24 mouse cellular contexts compared by ENCODE assay signal in genomic region chr14:55727889-55728685, GRCm38 (mm10). TPM values are rescaled to one million over a fixed set of nuclear protein-coding genes. Genes with fewer than 3 reads are reported as not detected.
DNase-seq lines count a peak whose midpoint lies in the region; ATAC-seq lines count a peak whose summit lies in the region.
"Had no signal": no experiment of that assay in that cellular context is flagged by ENCODE, and none has a peak within 500 bp of the region (broad histone marks: within the 10 kb centered on the region; RNA-seq: fewer than 3 reads in every experiment).

No protein-coding gene starts in this region.

- H3K4me1 ChIP-seq in heart, embryonic 10.5 days: no peaks in the 10 kb centered on the region
- peaks cover 5% of the 10 kb centered on the region; the same call in 1 of the 2 replicates for H3K4me1 ChIP-seq in lung, embryonic 16.5 days (replicated peaks; ENCODE audit: control insufficient read depth, insufficient read depth, low read length)
- H3K4me1 ChIP-seq: hindbrain, embryonic 13.5 days; limb, embryonic 10.5 days; midbrain, embryonic 12.5 days; neural tube, embryonic 15.5 days had no signal

- peak; percentile 34 for ATAC-seq in lung, embryonic 16.5 days (ENCODE audit: low read depth)
- ATAC-seq in granulocyte monocyte progenitor cell, adult 5-6 weeks (replicated peaks; ENCODE audit: poor library complexity, severe bottlenecking): peak; percentile 37
- ATAC-seq in neutrophil, adult 5-6 weeks (ENCODE audit: extremely low read depth, insufficient number of reproducible peaks, low FRiP score, poor library complexity, severe bottlenecking): peak; percentile 44; the same call in 1 of the 2 replicates
- ATAC-seq in cerebellum, adult (ENCODE audit: insufficient number of reproducible peaks, low FRiP score, low TSS enrichment): no peak
- ATAC-seq: CD4-positive, CD25-positive, alpha-beta regulatory T cell, adult 4 months; forebrain, embryonic 15.5 days had no signal

- peak; percentile 66 for DNase-seq in heart, embryonic 10.5 days (ENCODE audit: low spot score)
- no peak for DNase-seq in heart, adult 11 months
- no peak for DNase-seq in lung, postnatal 4 days
- no peak for DNase-seq in cerebellum, adult 9-11 months
- DNase-seq: adrenal gland, postnatal 36 days; cerebellum, adult 11-12 months; gastrocnemius, postnatal 10 days; heart, adult 2 months; heart, postnatal 36 days; kidney, adult 8-10 months; kidney, postnatal 14 days; thymus, postnatal 25 days had no signal

- H3K4me3 ChIP-seq in heart, embryonic 10.5 days: no peak overlapping the region
- no peak overlapping the region for H3K4me3 ChIP-seq in lung, embryonic 16.5 days (ENCODE audit: low read length)
- H3K4me3 ChIP-seq: embryonic facial prominence, embryonic 15.5 days; forebrain, embryonic 15.5 days; heart, adult 2 months; hindbrain, embryonic 13.5 days; layer of hippocampus, adult 2 months; limb, embryonic 10.5 days; midbrain, embryonic 12.5 days; neural tube, embryonic 15.5 days had no signal

- H3K4me2 ChIP-seq in lung, embryonic 16.5 days (ENCODE audit: low read depth, low read length): no peak overlapping the region
- H3K4me2 ChIP-seq: embryonic facial prominence, embryonic 15.5 days; forebrain, embryonic 15.5 days; hindbrain, embryonic 13.5 days; midbrain, embryonic 12.5 days; neural tube, embryonic 15.5 days had no signal

- no peaks in the 10 kb centered on the region for H3K9me3 ChIP-seq in heart, embryonic 10.5 days
- H3K9me3 ChIP-seq in lung, embryonic 16.5 days (ENCODE audit: control insufficient read depth, low read length): no peaks in the 10 kb centered on the region
- H3K9me3 ChIP-seq: embryonic facial prominence, embryonic 15.5 days; forebrain, embryonic 15.5 days; hindbrain, embryonic 13.5 days; limb, embryonic 10.5 days; midbrain, embryonic 12.5 days; neural tube, embryonic 15.5 days had no signal

- H3K27me3 ChIP-seq in heart, embryonic 10.5 days (ENCODE audit: insufficient read depth, poor library complexity, severe bottlenecking): 0 out of 2 replicates have a peak, but pooled peaks cover 17% of the 10 kb centered on the region
- no peaks in the 10 kb centered on the region for H3K27me3 ChIP-seq in lung, embryonic 16.5 days (ENCODE audit: control insufficient read depth, insufficient read depth, low read depth, low read length)
- H3K27me3 ChIP-seq: embryonic facial prominence, embryonic 15.5 days; forebrain, embryonic 15.5 days; midbrain, embryonic 12.5 days had no signal

- no peak overlapping the region for H3K9ac ChIP-seq in lung, embryonic 16.5 days (ENCODE audit: low read length)
- H3K9ac ChIP-seq: embryonic facial prominence, embryonic 15.5 days; forebrain, embryonic 15.5 days; hindbrain, embryonic 13.5 days; midbrain, embryonic 12.5 days; neural tube, embryonic 15.5 days had no signal

- WGBS in heart, embryonic 10.5 days: 69% methylated on average over 8 of the region's 8 CpGs
- WGBS in lung, embryonic 16.5 days: 41% methylated on average over 8 of the region's 8 CpGs

- no peak overlapping the region for H3K27ac ChIP-seq in heart, embryonic 10.5 days
- no peak overlapping the region for H3K27ac ChIP-seq in lung, embryonic 16.5 days (ENCODE audit: low read length)
- H3K27ac ChIP-seq: embryonic facial prominence, embryonic 15.5 days; forebrain, embryonic 15.5 days; heart, adult 2 months; hindbrain, embryonic 13.5 days; layer of hippocampus, adult 2 months; limb, embryonic 10.5 days; midbrain, embryonic 12.5 days; neural tube, embryonic 15.5 days had no signal

- no peaks in the 10 kb centered on the region for H3K36me3 ChIP-seq in heart, embryonic 10.5 days
- H3K36me3 ChIP-seq in lung, embryonic 16.5 days (ENCODE audit: control insufficient read depth, insufficient read depth, low read length): no peaks in the 10 kb centered on the region
- H3K36me3 ChIP-seq: embryonic facial prominence, embryonic 15.5 days; forebrain, embryonic 15.5 days; hindbrain, embryonic 13.5 days; limb, embryonic 10.5 days; midbrain, embryonic 12.5 days; neural tube, embryonic 15.5 days had no signal

RNA-seq across cellular contexts. Expression of gene Rabggta, which starts 6.0 kb away (rescaled TPM):
- polyA plus RNA-seq in heart, embryonic 10.5 days (2016; fragmentation: Nextera tagmentation; extraction: Ambion mirVana): 25.1 and 29.4 TPM in 2 replicates
- polyA plus RNA-seq in lung, embryonic 16.5 days (2015; fragmentation: Nextera tagmentation; extraction: Ambion mirVana): 34.2 and 35.0 TPM in 2 replicates
- total RNA-seq in granulocyte monocyte progenitor cell, adult 5-6 weeks (2014; fragmentation: Nextera tagmentation): 17.9 and 20.4 TPM in 2 replicates
- 8.5 and 12.8 TPM in 2 replicates for total RNA-seq in granulocyte monocyte progenitor cell, adult 5-6 weeks (2017)
- total RNA-seq in neutrophil, adult 5-6 weeks (2017): 27.2 and 36.8 TPM in 2 replicates

RNA-seq across cellular contexts. Expression of gene Tgm1, which starts 14.4 kb away (rescaled TPM):
- 0.46 and 1.6 TPM in 2 replicates for polyA plus RNA-seq in heart, embryonic 10.5 days (2016; fragmentation: Nextera tagmentation; extraction: Ambion mirVana)
- 3.2 and 6.0 TPM in 2 replicates for polyA plus RNA-seq in lung, embryonic 16.5 days (2015; fragmentation: Nextera tagmentation; extraction: Ambion mirVana)
- 0.85 and 1.8 TPM in 2 replicates for total RNA-seq in granulocyte monocyte progenitor cell, adult 5-6 weeks (2014; fragmentation: Nextera tagmentation)
- total RNA-seq in granulocyte monocyte progenitor cell, adult 5-6 weeks (2017): 1.4 and 4.3 TPM in 2 replicates
- total RNA-seq in neutrophil, adult 5-6 weeks (2017): 6.9 and 9.5 TPM in 2 replicates
- total RNA-seq: layer of hippocampus, adult 2 months had no signal
- polyA plus RNA-seq: CD4-positive, CD25-positive, alpha-beta regulatory T cell, adult 4 months had no signal

RNA-seq across cellular contexts. Expression of gene Dhrs1, which starts 17.4 kb away (rescaled TPM):
- polyA plus RNA-seq in heart, embryonic 10.5 days (2016; fragmentation: Nextera tagmentation; extraction: Ambion mirVana): 59.7 and 60.5 TPM in 2 replicates
- polyA plus RNA-seq in lung, embryonic 16.5 days (2015; fragmentation: Nextera tagmentation; extraction: Ambion mirVana): 88.5 and 95.0 TPM in 2 replicates
- 54.7 and 67.7 TPM in 2 replicates for total RNA-seq in granulocyte monocyte progenitor cell, adult 5-6 weeks (2014; fragmentation: Nextera tagmentation)
- 18.0 and 30.7 TPM in 2 replicates for total RNA-seq in granulocyte monocyte progenitor cell, adult 5-6 weeks (2017)
- total RNA-seq in neutrophil, adult 5-6 weeks (2017): 20.4 and 28.0 TPM in 2 replicates

RNA-seq across cellular contexts. Expression of gene Nop9, which starts 17.4 kb away (rescaled TPM):
- 33.2 and 49.1 TPM in 2 replicates for polyA plus RNA-seq in heart, embryonic 10.5 days (2016; fragmentation: Nextera tagmentation; extraction: Ambion mirVana)
- 32.6 and 37.8 TPM in 2 replicates for polyA plus RNA-seq in lung, embryonic 16.5 days (2015; fragmentation: Nextera tagmentation; extraction: Ambion mirVana)
- total RNA-seq in granulocyte monocyte progenitor cell, adult 5-6 weeks (2014; fragmentation: Nextera tagmentation): 30.9 and 36.6 TPM in 2 replicates
- 35.7 and 38.6 TPM in 2 replicates for total RNA-seq in granulocyte monocyte progenitor cell, adult 5-6 weeks (2017)
- 12.1 and 15.8 TPM in 2 replicates for total RNA-seq in neutrophil, adult 5-6 weeks (2017)

RNA-seq across cellular contexts. Expression of gene Cideb, which starts 30.2 kb away (rescaled TPM):
- 1.4 and 2.0 TPM in 2 replicates for polyA plus RNA-seq in heart, embryonic 10.5 days (2016; fragmentation: Nextera tagmentation; extraction: Ambion mirVana)
- 1.0 and 1.5 TPM in 2 replicates for polyA plus RNA-seq in lung, embryonic 16.5 days (2015; fragmentation: Nextera tagmentation; extraction: Ambion mirVana)
- total RNA-seq in granulocyte monocyte progenitor cell, adult 5-6 weeks (2014; fragmentation: Nextera tagmentation): not detected in 2 replicates
- not detected in 2 replicates for total RNA-seq in granulocyte monocyte progenitor cell, adult 5-6 weeks (2017)
- 0.49 TPM in 1 of 2 replicates, not detected in the other for total RNA-seq in neutrophil, adult 5-6 weeks (2017)
- total RNA-seq: gastrocnemius, postnatal 10 days had no signal
- polyA plus RNA-seq: CD4-positive, CD25-positive, alpha-beta regulatory T cell, adult 4 months; midbrain, embryonic 12.5 days had no signal
